In genomic region chr4:43364914-43365560, GRCm38 (mm10) we compare ENCODE assay signal across 24 mouse cellular contexts. TPM values are rescaled to one million over a fixed set of nuclear protein-coding genes. Genes with fewer than 3 reads are reported as not detected.
DNase-seq lines count a peak whose midpoint lies in the region; ATAC-seq lines count a peak whose summit lies in the region.
"Had no signal": no experiment of that assay in that cellular context is flagged by ENCODE, and none has a peak within 500 bp of the region (broad histone marks: within the 10 kb centered on the region; RNA-seq: fewer than 3 reads in every experiment).

No protein-coding gene starts in this region.

- H3K27me3 ChIP-seq in embryonic facial prominence, embryonic 14.5 days (replicated peaks; ENCODE audit: control insufficient read depth, insufficient read depth, low read length): no peaks in the 10 kb centered on the region
- no peaks in the 10 kb centered on the region for H3K27me3 ChIP-seq in embryonic facial prominence, embryonic 10.5 days (replicated peaks; ENCODE audit: low read depth, poor library complexity, severe bottlenecking)
- H3K27me3 ChIP-seq in liver, embryonic 12.5 days (replicated peaks): peaks cover 9% of the 10 kb centered on the region; the same call in 1 of the 2 replicates
- H3K27me3 ChIP-seq in intestine, embryonic 14.5 days (replicated peaks; ENCODE audit: control insufficient read depth, insufficient read depth, low read length): no peaks in the 10 kb centered on the region
- no peaks in the 10 kb centered on the region for H3K27me3 ChIP-seq in stomach, embryonic 16.5 days (ENCODE audit: control insufficient read depth, insufficient read depth, low read length)
- H3K27me3 ChIP-seq in hindbrain, embryonic 12.5 days: no peaks in the 10 kb centered on the region
- H3K27me3 ChIP-seq: forebrain, embryonic 13.5 days; liver, embryonic 13.5 days; midbrain, embryonic 15.5 days; neural tube, embryonic 15.5 days had no signal

- H3K9ac ChIP-seq in embryonic facial prominence, embryonic 14.5 days (ENCODE audit: low read depth, low read length): no peak overlapping the region
- no peak overlapping the region for H3K9ac ChIP-seq in liver, embryonic 12.5 days
- H3K9ac ChIP-seq in intestine, embryonic 14.5 days (ENCODE audit: low read length): no peak overlapping the region
- H3K9ac ChIP-seq in stomach, embryonic 16.5 days (ENCODE audit: low read length): no peak overlapping the region
- H3K9ac ChIP-seq in hindbrain, embryonic 12.5 days: no peak overlapping the region
- H3K9ac ChIP-seq: forebrain, embryonic 13.5 days; heart, embryonic 15.5 days; liver, embryonic 13.5 days; midbrain, embryonic 15.5 days; neural tube, embryonic 15.5 days had no signal

- H3K4me2 ChIP-seq in embryonic facial prominence, embryonic 14.5 days (ENCODE audit: low read depth, low read length): no peak overlapping the region
- H3K4me2 ChIP-seq in liver, embryonic 12.5 days: no peak overlapping the region
- 0 out of 2 replicates have a peak overlapping the region, but pooled peaks have one; percentile 18 for H3K4me2 ChIP-seq in intestine, embryonic 14.5 days (ENCODE audit: low read length)
- no peak overlapping the region for H3K4me2 ChIP-seq in stomach, embryonic 16.5 days (ENCODE audit: low read depth, low read length)
- H3K4me2 ChIP-seq in hindbrain, embryonic 12.5 days (replicated peaks): no peak overlapping the region
- H3K4me2 ChIP-seq: forebrain, embryonic 13.5 days; heart, embryonic 15.5 days; liver, embryonic 13.5 days; midbrain, embryonic 15.5 days; neural tube, embryonic 15.5 days had no signal

- no peaks in the 10 kb centered on the region for H3K36me3 ChIP-seq in embryonic facial prominence, embryonic 14.5 days (ENCODE audit: control insufficient read depth, insufficient read depth, low read length)
- H3K36me3 ChIP-seq in embryonic facial prominence, embryonic 10.5 days (replicated peaks): no peaks in the 10 kb centered on the region
- H3K36me3 ChIP-seq in liver, embryonic 12.5 days: no peaks in the 10 kb centered on the region
- no peaks in the 10 kb centered on the region for H3K36me3 ChIP-seq in intestine, embryonic 14.5 days (ENCODE audit: control insufficient read depth, insufficient read depth, low read length)
- H3K36me3 ChIP-seq in stomach, embryonic 16.5 days (ENCODE audit: control insufficient read depth, insufficient read depth, low read length): no peaks in the 10 kb centered on the region
- H3K36me3 ChIP-seq in hindbrain, embryonic 12.5 days: no peaks in the 10 kb centered on the region
- H3K36me3 ChIP-seq: heart, embryonic 15.5 days; liver, embryonic 13.5 days; midbrain, embryonic 15.5 days; neural tube, embryonic 15.5 days had no signal

- DNase-seq in embryonic facial prominence, embryonic 14.5 days (ENCODE audit: low spot score): peak; percentile 16
- DNase-seq in embryonic facial prominence, embryonic 10.5 days (ENCODE audit: low spot score): no peak
- DNase-seq in liver: peak; percentile 18
- peak; percentile 69 for DNase-seq in intestine, embryonic 14.5 days (ENCODE audit: low spot score)
- no peak for DNase-seq in spleen, adult 12 weeks (ENCODE audit: low spot score)
- DNase-seq: adrenal gland, postnatal 25 days; cerebellum, adult 11-12 months; cerebellum, postnatal 25 days; gastrocnemius, postnatal 25 days; heart, postnatal 4 days; liver, embryonic 13.5 days; right cerebral cortex, postnatal 25 days had no signal

- no peak for ATAC-seq in embryonic facial prominence, embryonic 14.5 days (ENCODE audit: low read depth)
- no peak for ATAC-seq in liver, embryonic 12.5 days
- no peak; the same call in 1 of the 2 replicates for ATAC-seq in intestine, embryonic 14.5 days (replicated peaks; ENCODE audit: low FRiP score, low TSS enrichment, low read depth)
- ATAC-seq in stomach, embryonic 16.5 days (ENCODE audit: insufficient read depth, low FRiP score): no peak
- no peak for ATAC-seq in hindbrain, embryonic 12.5 days (ENCODE audit: low FRiP score)
- ATAC-seq: CD4-positive, CD25-positive, alpha-beta regulatory T cell, adult 4 months; forebrain, embryonic 13.5 days; hindbrain, postnatal 0 days; midbrain, embryonic 15.5 days had no signal

- no peak overlapping the region for H3K27ac ChIP-seq in embryonic facial prominence, embryonic 14.5 days (replicated peaks; ENCODE audit: low read depth, low read length)
- no peak overlapping the region for H3K27ac ChIP-seq in embryonic facial prominence, embryonic 10.5 days (replicated peaks)
- no peak overlapping the region for H3K27ac ChIP-seq in liver, embryonic 12.5 days
- peak overlapping the region; percentile 28; the same call in 1 of the 2 replicates for H3K27ac ChIP-seq in intestine, embryonic 14.5 days (ENCODE audit: low read depth)
- peak overlapping the region; percentile 67; the same call in 1 of the 2 replicates for H3K27ac ChIP-seq in stomach, embryonic 16.5 days (ENCODE audit: low read length)
- H3K27ac ChIP-seq in hindbrain, embryonic 12.5 days: no peak overlapping the region
- H3K27ac ChIP-seq: forebrain, embryonic 13.5 days; heart, embryonic 15.5 days; hindbrain, postnatal 0 days; kidney, postnatal 0 days; liver, embryonic 13.5 days; midbrain, embryonic 15.5 days; neural tube, embryonic 15.5 days had no signal

- 77% methylated on average over 11 of the region's 11 CpGs for WGBS in embryonic facial prominence, embryonic 14.5 days
- WGBS in embryonic facial prominence, embryonic 10.5 days: 88% methylated on average over 11 of the region's 11 CpGs
- WGBS in liver, embryonic 12.5 days (ENCODE audit: insufficient replicate concordance): 35% methylated on average over 11 of the region's 11 CpGs
- WGBS in intestine, embryonic 14.5 days: 60% methylated on average over 11 of the region's 11 CpGs
- WGBS in stomach, embryonic 16.5 days: 59% methylated on average over 11 of the region's 11 CpGs
- 90% methylated on average over 11 of the region's 11 CpGs for WGBS in hindbrain, embryonic 12.5 days

- H3K9me3 ChIP-seq in embryonic facial prominence, embryonic 14.5 days (ENCODE audit: control insufficient read depth, low read length): 0 out of 2 replicates have a peak, but pooled peaks cover 4% of the 10 kb centered on the region
- H3K9me3 ChIP-seq in embryonic facial prominence, embryonic 10.5 days: 0 out of 2 replicates have a peak, but pooled peaks cover 6% of the 10 kb centered on the region
- no peaks in the 10 kb centered on the region for H3K9me3 ChIP-seq in liver, embryonic 12.5 days (replicated peaks)
- no peaks in the 10 kb centered on the region for H3K9me3 ChIP-seq in intestine, embryonic 14.5 days (ENCODE audit: control insufficient read depth, low read length)
- H3K9me3 ChIP-seq in stomach, embryonic 16.5 days (replicated peaks; ENCODE audit: control insufficient read depth, low read length): no peaks in the 10 kb centered on the region
- H3K9me3 ChIP-seq in hindbrain, embryonic 12.5 days (replicated peaks): no peaks in the 10 kb centered on the region
- H3K9me3 ChIP-seq: forebrain, embryonic 13.5 days; heart, embryonic 15.5 days; liver, embryonic 13.5 days; megakaryocyte, embryonic 14.5 days; midbrain, embryonic 15.5 days; neural tube, embryonic 15.5 days had no signal

- H3K4me1 ChIP-seq in embryonic facial prominence, embryonic 14.5 days (ENCODE audit: control insufficient read depth, insufficient read depth, low read length): no peaks in the 10 kb centered on the region
- no peaks in the 10 kb centered on the region for H3K4me1 ChIP-seq in embryonic facial prominence, embryonic 10.5 days
- H3K4me1 ChIP-seq in liver, embryonic 12.5 days: no peaks in the 10 kb centered on the region
- H3K4me1 ChIP-seq in intestine, embryonic 14.5 days (replicated peaks; ENCODE audit: control insufficient read depth, insufficient read depth, low read length): no peaks in the 10 kb centered on the region; the same call in 1 of the 2 replicates
- no peaks in the 10 kb centered on the region for H3K4me1 ChIP-seq in stomach, embryonic 16.5 days (ENCODE audit: control insufficient read depth, insufficient read depth, low read length)
- no peaks in the 10 kb centered on the region for H3K4me1 ChIP-seq in hindbrain, embryonic 12.5 days
- H3K4me1 ChIP-seq: forebrain, embryonic 13.5 days; heart, embryonic 15.5 days; liver, embryonic 13.5 days; midbrain, embryonic 15.5 days; neural tube, embryonic 15.5 days had no signal

- H3K4me3 ChIP-seq in embryonic facial prominence, embryonic 14.5 days (ENCODE audit: low read depth, low read length): no peak overlapping the region
- no peak overlapping the region for H3K4me3 ChIP-seq in embryonic facial prominence, embryonic 10.5 days
- no peak overlapping the region for H3K4me3 ChIP-seq in liver, embryonic 12.5 days
- no peak overlapping the region for H3K4me3 ChIP-seq in intestine, embryonic 14.5 days (ENCODE audit: low read depth, low read length)
- H3K4me3 ChIP-seq in stomach, embryonic 16.5 days (replicated peaks; ENCODE audit: low read length): no peak overlapping the region
- H3K4me3 ChIP-seq in hindbrain, embryonic 12.5 days: no peak overlapping the region
- H3K4me3 ChIP-seq: forebrain, embryonic 13.5 days; heart, embryonic 15.5 days; liver, embryonic 13.5 days; megakaryocyte, embryonic 14.5 days; midbrain, embryonic 15.5 days; myocyte; neural tube, embryonic 15.5 days had no signal

RNA-seq across cellular contexts. Expression of gene Rusc2, which starts 16.7 kb away (rescaled TPM):
- polyA plus RNA-seq in embryonic facial prominence, embryonic 14.5 days (2014; fragmentation: Nextera tagmentation; extraction: Ambion mirVana): 11.3 and 11.5 TPM in 2 replicates
- 9.5 and 10.9 TPM in 2 replicates for polyA plus RNA-seq in embryonic facial prominence, embryonic 10.5 days (2016; fragmentation: Nextera tagmentation; extraction: Ambion mirVana)
- 1.7 and 1.9 TPM in 2 replicates for polyA plus RNA-seq in liver, embryonic 12.5 days (2016; fragmentation: Nextera tagmentation; extraction: Ambion mirVana)
- 11.2 and 11.7 TPM in 2 replicates for polyA plus RNA-seq in intestine, embryonic 14.5 days (2014; fragmentation: Nextera tagmentation; extraction: Ambion mirVana)
- 10.4 and 15.1 TPM in 2 replicates for polyA plus RNA-seq in stomach, embryonic 16.5 days (2015; fragmentation: Nextera tagmentation; extraction: Ambion mirVana)
- polyA plus RNA-seq in hindbrain, embryonic 12.5 days (2016; fragmentation: Nextera tagmentation; extraction: Ambion mirVana): 55.0 and 68.9 TPM in 2 replicates
- polyA plus RNA-seq: CD4-positive, CD25-positive, alpha-beta regulatory T cell, adult 4 months had no signal

Comparison
In these comparisons a context has a peak if more than half of its experiments do, and no peak if none do; other contexts are left out.
1. DNase-seq: peak in embryonic facial prominence, embryonic 14.5 days (single experiment), liver (single experiment) and intestine, embryonic 14.5 days (single experiment); none in embryonic facial prominence, embryonic 10.5 days (single experiment) and spleen, adult 12 weeks (single experiment).
2. H3K27ac ChIP-seq: peak in intestine, embryonic 14.5 days (single experiment) and stomach, embryonic 16.5 days (single experiment); none in embryonic facial prominence, embryonic 14.5 days (single experiment), embryonic facial prominence, embryonic 10.5 days (single experiment), liver, embryonic 12.5 days (single experiment) and hindbrain, embryonic 12.5 days (single experiment).